Mouse (Mus musculus) liver, adult 2 months (tissue): ENCODE measurements around the gene Bap1. TPM values are rescaled to one million over a fixed set of nuclear protein-coding genes. Genes with fewer than 3 reads are reported as not detected.

Experiments used
- DNase-seq: peaks from one replicate; pipeline ENCODE4 v3.0.0-alpha.2; 2011; ENCODE audit warnings: low read depth, low spot score; ENCODE audit errors: extremely low read depth
- H3K27ac ChIP-seq: fragments of 200-500 bp; replicated peaks from 2 replicates; pipeline ENCODE4 v1.5.1; 2012; ENCODE audit warnings: low read depth, mild to moderate bottlenecking, control low read depth, inconsistent platforms, low read length; ENCODE audit not compliant: insufficient read depth
- H3K27me3 ChIP-seq: fragments of 200-500 bp; 2 replicates; pipeline ENCODE4 v1.6.1; 2012; ENCODE audit warnings: mild to moderate bottlenecking, moderate library complexity, low read length, inconsistent platforms; ENCODE audit not compliant: control insufficient read depth, insufficient read depth
- H3K36me3 ChIP-seq: fragments of 200-500 bp; 2 replicates; pipeline ENCODE4 v1.6.1; 2012; ENCODE audit warnings: low read length, inconsistent platforms; ENCODE audit not compliant: control insufficient read depth, insufficient read depth
- H3K4me1 ChIP-seq: fragments of 200-500 bp; 2 replicates; pipeline ENCODE4 v1.6.1; 2011; ENCODE audit warnings: low read length; ENCODE audit not compliant: control insufficient read depth, insufficient read depth
- H3K4me3 ChIP-seq: fragments of 200-500 bp; 2 replicates; pipeline ENCODE4 v1.5.1; 2011; ENCODE audit warnings: low read depth, mild to moderate bottlenecking, control low read depth, low read length, moderate library complexity; ENCODE audit not compliant: insufficient read depth
- H3K79me2 ChIP-seq: fragments of 200-500 bp; 2 replicates; pipeline ENCODE4 v1.6.1; 2012; ENCODE audit warnings: inconsistent platforms, mild to moderate bottlenecking, low read length, moderate library complexity; ENCODE audit not compliant: control insufficient read depth, insufficient read depth
- H3K9ac ChIP-seq: fragments of 200-500 bp; 2 replicates; pipeline ENCODE4 v1.6.1; 2012; ENCODE audit warnings: low read depth, mild to moderate bottlenecking, control low read depth, inconsistent platforms, low read length
- CTCF ChIP-seq: fragments of 200-500 bp; IDR thresholded peaks from 2 replicates; pipeline ENCODE4 v1.5.1; 2011; ENCODE audit warnings: low read depth, low read length, control low read depth
- POLR2A ChIP-seq: fragments of 200-500 bp; IDR thresholded peaks from 2 replicates; pipeline ENCODE4 v1.6.1; 2011; ENCODE audit warnings: low read length, control low read depth; ENCODE audit not compliant: insufficient read depth; ENCODE audit errors: extremely low read depth
- WGBS: fragments of 180-500 bp; shearing (Covaris S2); methylation state at CpG from one replicate; pipeline ENCODE4 v1.1.7; 2018; 5-methylcytosine and 5-hydroxymethylcytosine counted together
- polyA plus RNA-seq: library from polyadenylated mRNA; depleted of rRNA; stranded (reverse); fragments of >200 nt; gene quantifications from 2 replicates; pipeline ENCODE4 v1.2.3, GENCODE M21; 2012
- total RNA-seq: library from RNA; depleted of rRNA; stranded (reverse); fragments of >200 nt; gene quantifications from 2 replicates; pipeline ENCODE4 v1.2.3, GENCODE M21; 2014

The Bap1 gene
- total and polyA plus RNA-seq, 2 experiments, result 16.1 to 26.7 TPM

GRCm38 (mm10) chr14:31230442-31230841 is 20.8 kb upstream of the Bap1 start:
- H3K27ac ChIP-seq, result no peak overlapping the region
- 77% methylated on average over 8 of the region's 8 CpGs for WGBS
- H3K79me2 ChIP-seq, result no peaks in the 10 kb centered on the region

GRCm38 (mm10) chr14:31232404-31233069 is 18.7 kb upstream of the Bap1 start:
- Histone ChIP-seq H3K4me1 (no peaks in the 10 kb centered on the region), H3K79me2 (no peaks in the 10 kb centered on the region), H3K4me3 (no peak overlapping the region), H3K9ac (no peak overlapping the region), H3K36me3 (no peaks in the 10 kb centered on the region), H3K27ac (no peak overlapping the region), H3K27me3 (no peaks in the 10 kb centered on the region)
- 79% methylated on average over 13 of the region's 13 CpGs for WGBS
- DNase-seq, result no peak
- TF ChIP-seq POLR2A, result no peak
- TF ChIP-seq CTCF, result no peak

More at GRCm38 (mm10) chr14:31230442-31230841, 20.8 kb upstream of the Bap1 start:
- no peak for DNase-seq
- H3K36me3 ChIP-seq, result no peaks in the 10 kb centered on the region
- H3K4me3 ChIP-seq, result no peak overlapping the region
- H3K9ac ChIP-seq, result no peak overlapping the region
- no peaks in the 10 kb centered on the region for H3K27me3 ChIP-seq
- TF ChIP-seq POLR2A (no peak), CTCF (no peak)
- no peaks in the 10 kb centered on the region for H3K4me1 ChIP-seq

- Histone ChIP-seq H3K79me2 (no peaks in the 10 kb centered on the region), H3K9ac (no peak overlapping the region), H3K27ac (no peak overlapping the region), H3K27me3 (no peaks in the 10 kb centered on the region), H3K36me3 (no peaks in the 10 kb centered on the region), H3K4me1 (no peaks in the 10 kb centered on the region), H3K4me3 (no peak overlapping the region)
- TF ChIP-seq POLR2A (no peak), CTCF (no peak)
- WGBS, result 65% methylated on average over 14 of the region's 14 CpGs
- no peak for DNase-seq
Measured at GRCm38 (mm10) chr14:31233070-31233995, 17.9 kb upstream of the Bap1 start.

GRCm38 (mm10) chr14:31233996-31234591 is 17.2 kb upstream of the Bap1 start:
- no peaks in the 10 kb centered on the region for H3K4me1 ChIP-seq
- no peak overlapping the region for H3K27ac ChIP-seq
- peak; percentile 53 for DNase-seq
- 0 out of 2 replicates have a peak overlapping the region, but pooled peaks have one; percentile 43 for H3K9ac ChIP-seq
- TF ChIP-seq CTCF, result peak; percentile 59
- no peak for TF ChIP-seq POLR2A
- H3K4me3 ChIP-seq, result no peak overlapping the region
- no peaks in the 10 kb centered on the region for H3K36me3 ChIP-seq
- no peaks in the 10 kb centered on the region for H3K27me3 ChIP-seq
- no peaks in the 10 kb centered on the region for H3K79me2 ChIP-seq
- 12% methylated on average over 11 of the region's 11 CpGs for WGBS

- Histone ChIP-seq H3K79me2 (no peaks in the 10 kb centered on the region), H3K4me3 (no peak overlapping the region), H3K27me3 (no peaks in the 10 kb centered on the region), H3K4me1 (no peaks in the 10 kb centered on the region), H3K36me3 (no peaks in the 10 kb centered on the region; the same call in 1 of the 2 replicates), H3K27ac (no peak overlapping the region), H3K9ac (no peak overlapping the region)
- WGBS, result 82% methylated on average over 7 of the region's 7 CpGs
- no peak for TF ChIP-seq CTCF
- TF ChIP-seq POLR2A, result no peak
- DNase-seq, result no peak
Measured at GRCm38 (mm10) chr14:31237101-31237882, 14.0 kb upstream of the Bap1 start.
